Mouse (Mus musculus) MEL (cell line): Measurements from ENCODE around the gene Galntl6. TPM values are rescaled to one million over a fixed set of nuclear protein-coding genes. Genes with fewer than 3 reads are reported as not detected.

Experiments used
- DNase-seq: peaks from one replicate; pipeline ENCODE4 v3.0.0; 2011; ENCODE audit warnings: low read depth, low spot score
- H3K27ac ChIP-seq: 2 replicates; pipeline ENCODE4 v1.5.1; 2012; ENCODE audit warnings: low read depth, mild to moderate bottlenecking, control low read depth, low read length, moderate library complexity; ENCODE audit not compliant: control insufficient read depth
- H3K27me3 ChIP-seq, 2 experiments: fragments of 150-350 bp in 1 of 2; sonication (generic) in 1 of 2; 2 replicates each; pipeline ENCODE4 v1.6.1; 2012; ENCODE audit warnings: low read length in 2 of 2, mild to moderate bottlenecking in 2 of 2, improper control_type of control experiment in 1 of 2, moderate library complexity in 1 of 2; ENCODE audit not compliant: insufficient read depth in 2 of 2, control insufficient read depth in 1 of 2
- H3K36me3 ChIP-seq, 2 experiments: 2 replicates each; pipeline ENCODE4 v1.6.1; 2012 to 2014; ENCODE audit warnings: low read length in 2 of 2, improper control_type of control experiment in 1 of 2, inconsistent platforms in 1 of 2, mild to moderate bottlenecking in 1 of 2; ENCODE audit not compliant: insufficient read depth in 2 of 2, control insufficient read depth in 1 of 2
- H3K4me1 ChIP-seq, 2 experiments: fragments of 150-350 bp in 1 of 2; sonication (generic) in 1 of 2; 2 replicates each; pipeline ENCODE4 v1.6.1; 2012; ENCODE audit warnings: low read length in 2 of 2, improper control_type of control experiment in 1 of 2, mild to moderate bottlenecking in 1 of 2; ENCODE audit not compliant: insufficient read depth in 2 of 2, control insufficient read depth in 1 of 2
- H3K4me3 ChIP-seq, 2 experiments: fragments of 150-350 bp in 1 of 2; sonication (generic) in 1 of 2; 2 replicates each; pipeline ENCODE4 v1.5.1; 2012; ENCODE audit warnings: low read depth in 2 of 2, low read length in 2 of 2, mild to moderate bottlenecking in 2 of 2, moderate library complexity in 2 of 2, control low read depth in 1 of 2, improper control_type of control experiment in 1 of 2; ENCODE audit not compliant: control insufficient read depth in 1 of 2, insufficient read depth in 1 of 2
- H3K79me2 ChIP-seq: 2 replicates; pipeline ENCODE4 v1.6.1; 2012; ENCODE audit warnings: mild to moderate bottlenecking, low read length, moderate library complexity; ENCODE audit not compliant: control insufficient read depth, poor library complexity, insufficient read depth
- H3K9ac ChIP-seq: 2 replicates; pipeline ENCODE4 v1.6.1; 2012; ENCODE audit warnings: low read depth, mild to moderate bottlenecking, control low read depth, low read length, moderate library complexity; ENCODE audit not compliant: control insufficient read depth, poor library complexity, severe bottlenecking
- H3K9me3 ChIP-seq: fragments of 150-350 bp; sonication (generic); replicated peaks from 2 replicates; pipeline ENCODE4 v1.6.1; 2012; ENCODE audit warnings: mild to moderate bottlenecking, low read length, improper control_type of control experiment, moderate library complexity; ENCODE audit not compliant: insufficient read depth
- ELF1 ChIP-seq: IDR thresholded peaks from 2 replicates; pipeline ENCODE4 v1.6.1; 2014; ENCODE audit warnings: low read depth, mild to moderate bottlenecking, inconsistent platforms, low read length, improper control_type of control experiment, moderate library complexity
- MAX ChIP-seq: IDR thresholded peaks from 2 replicates; pipeline ENCODE4 v1.6.1; 2011; ENCODE audit warnings: low read length, improper control_type of control experiment
- MAZ ChIP-seq: IDR thresholded peaks from 2 replicates; pipeline ENCODE4 v1.6.1; 2012; ENCODE audit warnings: low read depth, mild to moderate bottlenecking, inconsistent platforms, low read length, improper control_type of control experiment
- TCF12 ChIP-seq: IDR thresholded peaks from 2 replicates; pipeline ENCODE4 v1.6.1; 2014; ENCODE audit warnings: low read depth, mild to moderate bottlenecking, inconsistent platforms, low read length, improper control_type of control experiment, moderate library complexity
- polyA plus RNA-seq, 2 experiments: library from polyadenylated mRNA; stranded (reverse) in 1 of 2; unstranded in 1 of 2; fragments of >175 nt in 1 of 2; fragments of >200 nt in 1 of 2; gene quantifications; 2 replicates each; pipeline versions ENCODE4 v1.2.1 to v1.2.4; 2012; ENCODE audit warnings: low replicate concordance in 2 of 2, low read depth in 1 of 2; ENCODE audit not compliant: insufficient read length in 2 of 2, insufficient read depth in 1 of 2, missing spikeins in 1 of 2
- total RNA-seq: library from RNA; depleted of rRNA; stranded (reverse); fragments of 300-350 nt; gene quantifications from 2 replicates; pipeline ENCODE4 v1.2.3, GENCODE M21; 2012; rRNA removed

Gene Galntl6
- total and polyA plus RNA-seq, 3 experiments = not detected

DNA sequence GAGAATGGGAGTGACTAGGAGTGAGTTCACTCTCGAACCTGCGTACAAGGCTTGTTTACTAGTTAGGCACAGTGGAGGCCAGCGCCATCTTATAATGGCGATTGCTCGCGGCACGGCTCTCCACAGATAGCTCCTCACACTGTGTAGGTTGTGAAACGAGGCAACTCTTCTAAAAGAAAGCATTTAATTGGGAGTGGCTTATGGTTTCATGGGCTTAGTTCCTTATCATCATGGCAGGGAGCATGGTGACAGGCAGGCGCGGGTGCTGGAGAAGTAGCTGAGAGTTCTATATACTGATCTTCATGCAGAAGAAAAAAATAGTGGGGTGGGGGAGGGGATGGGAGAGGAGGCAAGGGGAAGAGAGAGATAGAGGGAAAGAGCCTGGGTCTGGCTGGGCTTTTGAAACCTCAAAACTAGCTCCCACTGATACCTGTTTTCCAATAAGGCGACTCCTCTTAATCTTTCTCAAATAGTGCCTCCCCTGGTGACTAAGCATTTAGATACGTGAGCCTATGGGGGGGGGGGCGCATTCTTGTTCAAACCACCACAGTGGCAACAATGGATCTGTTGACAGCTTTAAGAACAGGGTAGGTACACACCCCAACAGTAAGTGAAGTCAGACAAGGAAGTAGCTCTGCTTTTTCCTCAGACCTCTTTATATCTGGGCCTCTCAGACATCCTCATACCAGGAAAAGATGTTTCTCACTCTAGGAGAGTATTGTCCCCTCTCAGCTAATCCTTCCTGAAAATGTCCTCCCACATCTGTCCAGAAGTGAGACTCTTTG, 1187.4 kb downstream of the Galntl6 start:
- H3K4me1 ChIP-seq = peaks cover 0 to 3% of the 10 kb centered on the region in 2 experiments; a peak in 2 of 4 replicates
- H3K9me3 ChIP-seq = no peaks in the 10 kb centered on the region
- peak; percentile 21 for DNase-seq
- H3K9ac ChIP-seq = no peak overlapping the region
- H3K79me2 ChIP-seq = no peaks in the 10 kb centered on the region
- H3K36me3 ChIP-seq = peaks cover 0 to 2% of the 10 kb centered on the region in 2 experiments; a peak in 1 of 4 replicates
- no peak overlapping the region for H3K4me3 ChIP-seq
- H3K27me3 ChIP-seq = no peaks in the 10 kb centered on the region; a peak in 1 of 4 replicates
- TF ChIP-seq TCF12 = no peak
- no peak for TF ChIP-seq MAX
- no peak for TF ChIP-seq ELF1
- no peak for TF ChIP-seq MAZ
- H3K27ac ChIP-seq = no peak overlapping the region

Other genes starting within 250 kb of the Galntl6 start
- not detected in 2 replicates for gene BC030500, start 885 bp downstream of the Galntl6 start, total RNA-seq
- gene BC030500, start 885 bp downstream of the Galntl6 start, polyA plus RNA-seq = not detected